Mouse (Mus musculus): ENCODE data around the gene Wwox.

GRCm38 (mm10) chr8:115210014-115210413 is 770.6 kb downstream of the Wwox start:
- TF ChIP-seq CTCF (IDR thresholded peaks at IDR 0.05 in 2 of 3, conservative IDR thresholded peaks at IDR 0.05 in 1 of 3; ENCODE audit: control insufficient read depth in 1 of 3, insufficient read depth in 1 of 3, low read depth in 2 of 3, low read length in 3 of 3, poor library complexity in 1 of 3, severe bottlenecking in 1 of 3) (no peak), CHD1 (IDR thresholded peaks at IDR 0.05; ENCODE audit: low read depth, low read length) (no peak), POLR2A (IDR thresholded peaks at IDR 0.05; ENCODE audit: control insufficient read depth in 1 of 2, insufficient read depth in 1 of 2, low read depth in 1 of 2, low read length in 2 of 2, poor library complexity in 1 of 2) (no peak), TAL1 (IDR thresholded peaks at IDR 0.05; ENCODE audit: low read length) (no peak)
